Mouse (Mus musculus): ENCODE results near the gene Zp3. TPM values are rescaled to one million over a fixed set of nuclear protein-coding genes. Genes with fewer than 3 reads are reported as not detected.

Gene Zp3
- total and polyA plus RNA-seq, 2 experiments from 2014 or later: not detected

DNA sequence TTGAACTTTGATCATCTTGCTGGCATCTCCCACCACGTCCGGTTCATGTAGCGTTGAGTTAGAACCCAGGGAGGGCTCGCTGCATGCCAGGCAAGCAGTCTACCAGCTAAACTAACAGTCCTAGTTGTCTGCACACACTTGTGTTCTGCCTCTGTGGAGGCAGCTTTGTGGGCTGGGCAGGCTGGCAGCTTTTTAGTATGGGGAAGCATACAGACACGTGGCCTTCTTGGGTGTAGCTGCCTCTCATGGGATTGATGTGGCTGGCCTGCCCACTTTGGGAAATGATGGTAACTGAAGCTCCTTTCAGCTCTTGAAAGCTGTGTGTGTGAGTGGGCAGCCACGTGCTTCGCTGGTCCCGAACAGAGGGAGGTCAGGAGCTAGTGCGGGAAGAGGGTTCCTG, 47.0 kb downstream of the Zp3 start:
- H3K4me1 ChIP-seq (ENCODE audit: control insufficient read depth, insufficient read depth): no peaks in the 10 kb centered on the region
- no peaks in the 10 kb centered on the region for H3K27me3 ChIP-seq (ENCODE audit: control insufficient read depth, insufficient read depth, low read length)
- no peak for DNase-seq (ENCODE audit: low spot score)
- no peak for ATAC-seq (ENCODE audit: insufficient read depth, low read depth)
- TF ChIP-seq EP300 (IDR thresholded peaks at IDR 0.05; ENCODE audit: low read depth) (no peak), CTCF (IDR thresholded peaks at IDR 0.05; ENCODE audit: low read depth) (no peak)
- H3K9ac ChIP-seq (replicated peaks; ENCODE audit: low read depth, low read length): no peak overlapping the region
- no peak overlapping the region for H3K4me2 ChIP-seq (ENCODE audit: low read depth, low read length)
- no peaks in the 10 kb centered on the region for H3K9me3 ChIP-seq (replicated peaks; ENCODE audit: control insufficient read depth, low read length)
- peaks cover 53% of the 10 kb centered on the region for H3K36me3 ChIP-seq (replicated peaks; ENCODE audit: control insufficient read depth, insufficient read depth, low read length)
- no peak overlapping the region for H3K4me3 ChIP-seq (ENCODE audit: low read depth, low read length)
- no peak overlapping the region for H3K27ac ChIP-seq (ENCODE audit: low read depth)
- WGBS: 83% methylated on average over 9 of the region's 9 CpGs

DNA sequence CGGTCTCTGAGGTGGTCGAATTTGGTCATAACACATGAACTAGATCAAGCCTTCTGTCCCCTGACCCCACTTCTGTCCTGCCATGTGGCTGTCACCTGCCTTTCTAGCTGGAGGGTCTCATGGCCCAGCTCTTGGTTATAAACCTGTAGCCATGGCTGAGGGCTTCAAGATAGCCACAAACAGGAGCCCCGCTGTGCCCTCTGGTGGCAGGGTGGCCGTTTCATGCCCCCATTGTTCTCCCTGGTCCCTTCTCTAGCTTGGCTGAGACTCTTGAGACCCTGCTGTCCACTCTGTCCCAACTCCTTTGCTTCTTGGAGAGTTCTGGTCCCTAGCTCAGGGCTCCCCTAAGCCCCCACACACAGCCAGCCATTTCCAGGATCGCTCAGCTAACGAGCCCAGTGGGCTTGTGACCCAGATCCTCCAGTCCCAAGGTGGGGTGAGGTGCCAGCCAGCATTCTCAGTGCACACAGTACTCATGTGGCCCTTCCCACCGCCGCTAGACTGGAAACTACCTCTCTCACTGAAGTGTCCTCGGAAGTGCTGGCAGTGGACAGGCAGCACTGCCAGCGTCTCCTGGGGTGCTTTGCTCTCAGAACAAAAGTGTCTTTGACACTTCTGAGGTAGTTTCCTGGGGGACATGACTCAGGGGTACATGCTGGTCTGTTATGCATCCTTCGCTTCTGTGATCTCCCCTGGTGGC, 47.9 kb downstream of the Zp3 start:
- Histone ChIP-seq H3K27ac (ENCODE audit: low read depth) (no peak overlapping the region), H3K4me3 (ENCODE audit: low read depth, low read length) (no peak overlapping the region), H3K4me2 (ENCODE audit: low read depth, low read length) (no peak overlapping the region), H3K9me3 (replicated peaks; ENCODE audit: control insufficient read depth, low read length) (no peaks in the 10 kb centered on the region), H3K9ac (replicated peaks; ENCODE audit: low read depth, low read length) (no peak overlapping the region), H3K27me3 (ENCODE audit: control insufficient read depth, insufficient read depth, low read length) (no peaks in the 10 kb centered on the region), H3K4me1 (ENCODE audit: control insufficient read depth, insufficient read depth) (no peaks in the 10 kb centered on the region), H3K36me3 (replicated peaks; ENCODE audit: control insufficient read depth, insufficient read depth, low read length) (peaks cover 62% of the 10 kb centered on the region)
- ATAC-seq (ENCODE audit: insufficient read depth, low read depth) (no peak), DNase-seq (ENCODE audit: low spot score) (no peak)
- TF ChIP-seq EP300 (IDR thresholded peaks at IDR 0.05; ENCODE audit: low read depth): no peak
- peak; percentile 7; the same call in 1 of the 2 replicates for TF ChIP-seq CTCF (IDR thresholded peaks at IDR 0.05; ENCODE audit: low read depth)
- WGBS: 83% methylated on average over 11 of the region's 11 CpGs

DNA sequence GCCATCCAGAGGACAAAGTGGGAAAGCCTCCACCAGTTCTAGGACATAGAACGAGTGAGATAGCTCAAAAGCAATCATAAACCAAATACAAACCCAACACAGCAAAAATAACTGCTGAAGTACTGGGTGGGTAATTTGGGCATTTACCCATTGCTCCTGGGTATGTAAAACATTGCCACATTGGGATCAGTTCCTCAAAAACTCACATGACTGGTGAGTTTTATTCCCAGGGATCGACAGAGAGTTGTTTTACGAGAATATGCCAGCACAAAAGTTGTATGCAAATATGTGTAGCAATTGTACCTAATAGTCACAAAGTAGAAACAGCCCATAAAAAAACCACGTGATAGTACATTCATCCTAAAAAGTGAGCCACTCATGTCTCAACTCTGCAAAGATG, 55.0 kb downstream of the Zp3 start:
- H3K27me3 ChIP-seq (ENCODE audit: control insufficient read depth, insufficient read depth, low read length): no peaks in the 10 kb centered on the region
- no peak for ATAC-seq (ENCODE audit: insufficient read depth, low read depth)
- no peak overlapping the region for H3K9ac ChIP-seq (replicated peaks; ENCODE audit: low read depth, low read length)
- H3K27ac ChIP-seq (ENCODE audit: low read depth): no peak overlapping the region
- TF ChIP-seq EP300 (IDR thresholded peaks at IDR 0.05; ENCODE audit: low read depth) (no peak), CTCF (IDR thresholded peaks at IDR 0.05; ENCODE audit: low read depth) (no peak)
- H3K36me3 ChIP-seq (replicated peaks; ENCODE audit: control insufficient read depth, insufficient read depth, low read length): peaks cover 32% of the 10 kb centered on the region
- no peaks in the 10 kb centered on the region for H3K9me3 ChIP-seq (replicated peaks; ENCODE audit: control insufficient read depth, low read length)
- H3K4me3 ChIP-seq (ENCODE audit: low read depth, low read length): no peak overlapping the region
- no peak for DNase-seq (ENCODE audit: low spot score)
- H3K4me2 ChIP-seq (ENCODE audit: low read depth, low read length): no peak overlapping the region
- WGBS: 77% methylated on average over 4 of the region's 4 CpGs
- H3K4me1 ChIP-seq (ENCODE audit: control insufficient read depth, insufficient read depth): no peaks in the 10 kb centered on the region

DNA sequence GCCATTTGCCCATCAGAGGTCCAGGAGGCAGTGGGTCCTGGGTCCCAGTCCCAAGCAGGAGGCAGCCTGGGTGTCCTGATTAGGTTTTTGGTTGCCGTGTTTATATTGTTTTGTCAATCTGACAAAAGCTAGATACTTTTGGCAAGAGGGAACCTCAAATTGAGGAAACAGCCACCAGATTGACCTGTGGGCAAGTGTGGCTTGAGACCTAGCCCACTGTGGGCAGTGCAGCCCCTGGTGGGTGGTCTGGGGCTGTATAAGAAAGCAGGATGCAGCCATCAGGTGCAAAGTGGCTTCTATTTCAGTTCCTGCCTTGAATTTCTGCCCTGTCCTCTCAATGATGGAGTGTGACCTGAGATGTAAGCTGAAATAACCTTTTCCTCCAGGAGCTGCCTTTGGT, 55.4 kb downstream of the Zp3 start:
- DNase-seq (ENCODE audit: low spot score) (no peak), ATAC-seq (ENCODE audit: insufficient read depth, low read depth) (no peak)
- no peak overlapping the region for H3K4me3 ChIP-seq (ENCODE audit: low read depth, low read length)
- H3K4me1 ChIP-seq (ENCODE audit: control insufficient read depth, insufficient read depth): no peaks in the 10 kb centered on the region
- H3K9me3 ChIP-seq (replicated peaks; ENCODE audit: control insufficient read depth, low read length): no peaks in the 10 kb centered on the region
- no peaks in the 10 kb centered on the region for H3K27me3 ChIP-seq (ENCODE audit: control insufficient read depth, insufficient read depth, low read length)
- H3K36me3 ChIP-seq (replicated peaks; ENCODE audit: control insufficient read depth, insufficient read depth, low read length): peaks cover 28% of the 10 kb centered on the region
- no peak for TF ChIP-seq CTCF (IDR thresholded peaks at IDR 0.05; ENCODE audit: low read depth)
- no peak for TF ChIP-seq EP300 (IDR thresholded peaks at IDR 0.05; ENCODE audit: low read depth)
- no peak overlapping the region for H3K27ac ChIP-seq (ENCODE audit: low read depth)
- H3K9ac ChIP-seq (replicated peaks; ENCODE audit: low read depth, low read length): no peak overlapping the region
- no peak overlapping the region for H3K4me2 ChIP-seq (ENCODE audit: low read depth, low read length)
- WGBS: 85% methylated on average over 1 of the region's 1 CpGs

DNA sequence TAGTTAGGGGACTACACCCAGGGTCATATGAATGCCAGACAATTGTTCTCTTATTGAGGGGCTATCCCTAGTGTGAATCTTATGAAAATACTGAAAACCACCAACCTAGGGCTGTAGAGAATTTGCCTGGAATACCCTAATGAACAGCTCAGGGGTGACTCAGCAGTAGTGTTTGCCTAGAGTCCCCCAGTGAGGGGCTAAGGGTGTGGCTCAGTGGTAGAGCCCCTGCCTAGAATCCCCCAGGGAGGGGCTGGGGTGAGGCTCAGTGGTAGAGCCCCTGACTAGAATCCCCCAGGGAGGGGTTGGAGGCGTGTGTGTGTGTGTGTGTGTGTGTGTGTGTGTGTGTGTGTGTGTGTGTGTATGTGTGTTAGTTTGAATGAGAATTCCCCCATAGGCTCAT, 56.8 kb downstream of the Zp3 start:
- H3K27me3 ChIP-seq (ENCODE audit: control insufficient read depth, insufficient read depth, low read length): no peaks in the 10 kb centered on the region
- no peak for TF ChIP-seq CTCF (IDR thresholded peaks at IDR 0.05; ENCODE audit: low read depth)
- no peak for TF ChIP-seq EP300 (IDR thresholded peaks at IDR 0.05; ENCODE audit: low read depth)
- H3K4me3 ChIP-seq (ENCODE audit: low read depth, low read length): no peak overlapping the region
- no peak overlapping the region for H3K27ac ChIP-seq (ENCODE audit: low read depth)
- peaks cover 14% of the 10 kb centered on the region for H3K36me3 ChIP-seq (replicated peaks; ENCODE audit: control insufficient read depth, insufficient read depth, low read length)
- no peaks in the 10 kb centered on the region for H3K9me3 ChIP-seq (replicated peaks; ENCODE audit: control insufficient read depth, low read length)
- no peak for DNase-seq (ENCODE audit: low spot score)
- H3K9ac ChIP-seq (replicated peaks; ENCODE audit: low read depth, low read length): no peak overlapping the region
- 89% methylated on average over 1 of the region's 1 CpGs for WGBS
- no peaks in the 10 kb centered on the region for H3K4me1 ChIP-seq (ENCODE audit: control insufficient read depth, insufficient read depth)
- no peak overlapping the region for H3K4me2 ChIP-seq (ENCODE audit: low read depth, low read length)
- no peak for ATAC-seq (ENCODE audit: insufficient read depth, low read depth)

Other genes with a start within 250 kb of the Zp3 start
- gene Tmem120a, start 235.7 kb upstream of the Zp3 start, total RNA-seq (2014; rRNA removed; ENCODE audit: low replicate concordance): 25.6 and 32.6 TPM in 2 replicates
- gene Tmem120a, start 235.7 kb upstream of the Zp3 start, polyA plus RNA-seq (2015; fragmentation: Nextera tagmentation; extraction: Ambion mirVana): 33.9 and 34.2 TPM in 2 replicates
- gene Styxl1, start 201.7 kb upstream of the Zp3 start, total RNA-seq (2014; rRNA removed; ENCODE audit: low replicate concordance): not detected in 2 replicates
- 0.18 and 0.42 TPM in 2 replicates for gene Styxl1, start 201.7 kb upstream of the Zp3 start, polyA plus RNA-seq (2015; fragmentation: Nextera tagmentation; extraction: Ambion mirVana)
- gene Mdh2, start 201.6 kb upstream of the Zp3 start, total RNA-seq (2014; rRNA removed; ENCODE audit: low replicate concordance): 389 and 420 TPM in 2 replicates
- gene Mdh2, start 201.6 kb upstream of the Zp3 start, polyA plus RNA-seq (2015; fragmentation: Nextera tagmentation; extraction: Ambion mirVana): 2,045 and 2,081 TPM in 2 replicates
- gene Srrm3, start 173.2 kb upstream of the Zp3 start, total RNA-seq (2014; rRNA removed; ENCODE audit: low replicate concordance): 0.31 TPM in 1 of 2 replicates, not detected in the other
- gene Srrm3, start 173.2 kb upstream of the Zp3 start, polyA plus RNA-seq (2015; fragmentation: Nextera tagmentation; extraction: Ambion mirVana): 0.03 TPM in 1 of 2 replicates, not detected in the other
- 1,178 and 1,316 TPM in 2 replicates for gene Hspb1, start 92.2 kb upstream of the Zp3 start, total RNA-seq (2014; rRNA removed; ENCODE audit: low replicate concordance)
- 974 and 1,039 TPM in 2 replicates for gene Hspb1, start 92.2 kb upstream of the Zp3 start, polyA plus RNA-seq (2015; fragmentation: Nextera tagmentation; extraction: Ambion mirVana)
- 47.3 and 67.2 TPM in 2 replicates for gene Ywhag, start 45.5 kb upstream of the Zp3 start, total RNA-seq (2014; rRNA removed; ENCODE audit: low replicate concordance)
- gene Ywhag, start 45.5 kb upstream of the Zp3 start, polyA plus RNA-seq (2015; fragmentation: Nextera tagmentation; extraction: Ambion mirVana): 137 and 149 TPM in 2 replicates
- gene Ssc4d, start 5.6 kb upstream of the Zp3 start, total RNA-seq (2014; rRNA removed; ENCODE audit: low replicate concordance): 1.3 and 3.6 TPM in 2 replicates
- gene Ssc4d, start 5.6 kb upstream of the Zp3 start, polyA plus RNA-seq (2015; fragmentation: Nextera tagmentation; extraction: Ambion mirVana): 0.55 and 0.56 TPM in 2 replicates
- 27.4 and 28.6 TPM in 2 replicates for gene Dtx2, start 14.7 kb downstream of the Zp3 start, total RNA-seq (2014; rRNA removed; ENCODE audit: low replicate concordance)
- 14.6 and 15.7 TPM in 2 replicates for gene Dtx2, start 14.7 kb downstream of the Zp3 start, polyA plus RNA-seq (2015; fragmentation: Nextera tagmentation; extraction: Ambion mirVana)
- 40.6 and 47.9 TPM in 2 replicates for gene Upk3b, start 58.4 kb downstream of the Zp3 start, total RNA-seq (2014; rRNA removed; ENCODE audit: low replicate concordance)
- 21.1 and 24.0 TPM in 2 replicates for gene Upk3b, start 58.4 kb downstream of the Zp3 start, polyA plus RNA-seq (2015; fragmentation: Nextera tagmentation; extraction: Ambion mirVana)
- gene Upk3bl, start 74.4 kb downstream of the Zp3 start, total RNA-seq (2014; rRNA removed; ENCODE audit: low replicate concordance): 4.2 TPM in 1 of 2 replicates, not detected in the other
- gene Upk3bl, start 74.4 kb downstream of the Zp3 start, polyA plus RNA-seq (2015; fragmentation: Nextera tagmentation; extraction: Ambion mirVana): not detected in 2 replicates
- gene Rasa4, start 103.8 kb downstream of the Zp3 start, total RNA-seq (2014; rRNA removed; ENCODE audit: low replicate concordance): 0.27 and 6.2 TPM in 2 replicates
- gene Rasa4, start 103.8 kb downstream of the Zp3 start, polyA plus RNA-seq (2015; fragmentation: Nextera tagmentation; extraction: Ambion mirVana): 0.96 and 1.3 TPM in 2 replicates
- 59.8 and 121 TPM in 2 replicates for gene Polr2j, start 136.5 kb downstream of the Zp3 start, total RNA-seq (2014; rRNA removed; ENCODE audit: low replicate concordance)
- gene Polr2j, start 136.5 kb downstream of the Zp3 start, polyA plus RNA-seq (2015; fragmentation: Nextera tagmentation; extraction: Ambion mirVana): 145 and 155 TPM in 2 replicates
- gene Lrwd1, start 156.0 kb downstream of the Zp3 start, total RNA-seq (2014; rRNA removed; ENCODE audit: low replicate concordance): 20.9 and 23.1 TPM in 2 replicates
- gene Lrwd1, start 156.0 kb downstream of the Zp3 start, polyA plus RNA-seq (2015; fragmentation: Nextera tagmentation; extraction: Ambion mirVana): 9.4 and 10.0 TPM in 2 replicates
- gene Alkbh4, start 156.0 kb downstream of the Zp3 start, total RNA-seq (2014; rRNA removed; ENCODE audit: low replicate concordance): 9.4 and 11.4 TPM in 2 replicates
- gene Alkbh4, start 156.0 kb downstream of the Zp3 start, polyA plus RNA-seq (2015; fragmentation: Nextera tagmentation; extraction: Ambion mirVana): 7.9 and 8.0 TPM in 2 replicates
- 0.69 and 6.0 TPM in 2 replicates for gene Orai2, start 190.6 kb downstream of the Zp3 start, total RNA-seq (2014; rRNA removed; ENCODE audit: low replicate concordance)
- gene Orai2, start 190.6 kb downstream of the Zp3 start, polyA plus RNA-seq (2015; fragmentation: Nextera tagmentation; extraction: Ambion mirVana): 1.1 and 1.2 TPM in 2 replicates
- gene Prkrip1, start 218.9 kb downstream of the Zp3 start, total RNA-seq (2014; rRNA removed; ENCODE audit: low replicate concordance): 1.7 and 8.4 TPM in 2 replicates
- gene Prkrip1, start 218.9 kb downstream of the Zp3 start, polyA plus RNA-seq (2015; fragmentation: Nextera tagmentation; extraction: Ambion mirVana): 32.7 and 34.0 TPM in 2 replicates